Mouse (Mus musculus) gastrocnemius, adult 2 months (tissue): ENCODE results near the gene Mms19. TPM values are rescaled to one million over a fixed set of nuclear protein-coding genes. Genes with fewer than 3 reads are reported as not detected.

Experiments
- DNase-seq: peaks from one replicate; pipeline ENCODE4 v3.0.0; 2022
- H3K27ac ChIP-seq: fragments of 200-600 bp; 2 replicates; pipeline ENCODE4 v1.8.1; 2022; ENCODE audit warnings: mild to moderate bottlenecking
- H3K4me3 ChIP-seq: fragments of 200-600 bp; 2 replicates; pipeline ENCODE4 v1.8.1; 2022; ENCODE audit warnings: mild to moderate bottlenecking, moderate library complexity
- CTCF ChIP-seq: fragments of 200-600 bp; IDR thresholded peaks from 2 replicates; pipeline ENCODE4 v1.8.1; 2022; ENCODE audit warnings: antibody characterized with exemption, mild to moderate bottlenecking, moderate library complexity
- intact Hi-C: fragments of 180-260 bp; cut with DNase I; formaldehyde crosslinking; loops from one replicate; pipeline ENCODE4 v1.15.1; 2025
- total RNA-seq, 2 experiments: library from RNA; stranded (reverse); gene quantifications; 2 replicates each; pipeline ENCODE4 v1.2.3; 2021

Mms19 gene
- total RNA-seq, 2 experiments from 2014 or later, result 8.8 to 10.5 TPM

DNA sequence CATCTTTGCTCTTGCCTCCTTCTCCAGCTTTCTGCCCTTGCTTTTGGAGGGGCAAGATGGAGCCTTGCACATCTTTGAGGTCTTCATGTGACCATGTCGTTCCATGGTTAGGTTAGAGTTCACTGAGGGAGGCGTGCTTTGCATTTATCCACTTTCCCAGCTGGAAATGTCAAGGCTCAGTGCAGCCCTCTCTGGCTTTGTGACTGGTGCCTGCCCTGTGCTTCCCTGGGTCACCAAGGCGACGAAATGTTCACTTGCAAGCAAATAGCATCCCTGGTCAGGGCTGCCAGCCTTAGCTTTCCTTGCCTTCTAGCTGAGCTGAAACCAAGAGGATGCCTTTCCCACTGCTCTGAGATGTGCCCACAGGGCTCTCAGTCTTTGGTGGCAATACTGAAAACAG is 29.5 kb upstream of the Mms19 start:
- Histone ChIP-seq H3K27ac (no peak overlapping the region), H3K4me3 (no peak overlapping the region)
- no peak for TF ChIP-seq CTCF
- intact Hi-C loops, result no loop called here
- DNase-seq, result no peak

DNA sequence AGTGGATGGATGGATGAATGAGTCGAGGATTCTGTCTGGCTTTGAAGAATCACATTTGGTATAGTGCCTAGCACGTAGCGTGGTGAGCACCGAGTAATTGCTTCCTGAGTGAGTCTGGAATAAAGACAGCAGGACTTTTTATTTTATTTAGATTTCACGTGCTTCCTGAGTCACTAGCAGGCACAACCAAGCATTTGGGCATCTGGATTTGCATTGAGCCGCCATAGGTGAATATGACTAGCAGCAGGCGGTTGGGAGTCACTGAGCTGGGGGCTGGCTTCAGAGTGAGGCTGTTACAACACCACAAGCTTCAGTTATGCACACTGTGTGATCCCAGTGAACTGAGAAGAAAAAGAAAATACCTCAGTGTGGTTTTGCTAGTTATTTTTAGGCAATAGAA is 28.1 kb upstream of the Mms19 start:
- intact Hi-C loops, result no loop called here
- DNase-seq, result no peak
- Histone ChIP-seq H3K27ac (no peak overlapping the region), H3K4me3 (no peak overlapping the region)
- TF ChIP-seq CTCF, result no peak

DNA sequence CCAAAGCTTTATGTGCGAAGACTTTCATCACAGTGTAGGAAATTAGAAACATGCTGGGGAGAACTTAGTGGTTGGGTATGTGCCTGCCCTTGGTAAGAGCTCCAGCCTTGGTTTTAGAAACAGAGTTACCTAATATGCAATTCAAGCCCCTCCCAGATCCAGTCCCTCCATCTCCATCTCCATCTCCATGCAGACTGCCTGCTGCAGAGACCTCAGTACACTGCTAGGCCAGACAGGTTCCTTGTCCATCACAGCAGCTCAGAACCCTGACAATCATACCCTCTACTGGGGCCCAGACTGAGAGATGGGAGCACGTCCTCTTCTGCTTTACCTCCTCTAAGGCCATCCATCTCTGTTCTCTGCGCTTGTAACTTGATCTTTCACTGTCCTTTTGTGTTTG is 27.6 kb upstream of the Mms19 start:
- TF ChIP-seq CTCF, result no peak
- no peak for DNase-seq
- H3K27ac ChIP-seq, result 0 out of 2 replicates have a peak overlapping the region, but pooled peaks have one; percentile 20
- H3K4me3 ChIP-seq, result no peak overlapping the region
- intact Hi-C loops, result no loop called here

DNA sequence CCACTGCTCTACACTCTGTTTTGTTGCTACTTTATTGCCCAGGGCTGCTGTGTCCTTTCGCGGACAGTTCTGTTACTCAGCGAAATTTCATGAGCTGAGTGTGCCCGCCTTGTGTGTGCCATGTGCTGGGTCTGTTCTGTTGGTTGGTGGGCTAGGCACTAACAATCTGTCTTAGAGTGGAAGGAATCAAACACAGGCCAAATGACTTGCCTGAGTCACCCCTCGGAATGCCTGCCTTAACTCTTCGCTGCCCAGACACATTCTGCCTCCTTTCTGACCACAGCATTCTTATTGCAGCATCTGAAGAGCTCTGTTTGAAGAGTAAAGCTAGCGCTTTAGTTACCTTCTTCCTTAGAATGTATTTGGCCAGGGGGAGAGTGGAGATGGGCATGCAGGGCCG is 25.6 kb upstream of the Mms19 start:
- intact Hi-C loops, result no loop called here
- TF ChIP-seq CTCF, result no peak
- no peak for DNase-seq

DNA sequence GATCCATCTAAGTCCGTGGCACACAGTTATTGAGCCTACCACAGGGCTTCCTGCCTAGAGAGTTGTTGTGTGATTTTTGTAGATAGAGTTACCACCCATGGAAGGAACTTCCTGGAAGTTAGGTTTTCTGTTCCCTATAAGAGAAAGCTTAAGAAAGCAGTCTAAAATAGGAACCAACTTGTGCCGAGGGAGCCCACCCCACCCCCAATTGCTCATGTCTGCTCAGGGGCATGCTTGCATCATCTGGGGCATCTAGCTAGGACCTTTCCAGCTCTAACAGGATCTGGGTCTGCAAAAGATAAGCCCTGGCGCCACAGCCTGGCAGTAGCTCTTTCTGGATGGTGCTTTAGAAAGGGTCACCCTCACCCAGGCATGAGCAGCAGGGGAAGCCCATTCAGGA is 24.7 kb upstream of the Mms19 start:
- peak overlapping the region; percentile 46 for H3K27ac ChIP-seq
- intact Hi-C loops, result no loop called here
- no peak for TF ChIP-seq CTCF
- DNase-seq, result no peak
- no peak overlapping the region for H3K4me3 ChIP-seq

More for the DNA sequence above, 25.6 kb upstream of the Mms19 start:
- Histone ChIP-seq H3K4me3 (no peak overlapping the region), H3K27ac (no peak overlapping the region)

DNA sequence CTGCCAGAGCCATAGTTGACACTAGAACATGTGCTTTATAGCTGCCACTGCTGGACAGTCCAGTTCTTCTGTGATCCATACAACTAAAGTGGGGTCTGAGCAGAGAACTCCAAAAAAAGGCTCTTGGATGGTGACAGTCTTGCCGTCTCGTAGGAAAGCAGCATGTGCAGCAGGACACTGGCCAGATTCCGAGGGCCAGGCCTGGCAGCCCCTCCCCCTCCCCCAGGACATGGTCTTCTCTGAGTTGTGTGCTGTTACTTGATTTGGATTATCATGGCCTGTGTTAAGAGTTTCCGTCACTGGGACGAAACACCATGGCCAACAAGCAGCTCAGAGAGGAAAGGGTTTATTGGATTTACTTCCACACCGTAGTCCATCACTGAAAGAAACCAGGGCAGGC is 23.3 kb upstream of the Mms19 start:
- intact Hi-C loops, result no loop called here
- TF ChIP-seq CTCF, result no peak
- Histone ChIP-seq H3K4me3 (no peak overlapping the region), H3K27ac (no peak overlapping the region)
- DNase-seq, result no peak

DNA sequence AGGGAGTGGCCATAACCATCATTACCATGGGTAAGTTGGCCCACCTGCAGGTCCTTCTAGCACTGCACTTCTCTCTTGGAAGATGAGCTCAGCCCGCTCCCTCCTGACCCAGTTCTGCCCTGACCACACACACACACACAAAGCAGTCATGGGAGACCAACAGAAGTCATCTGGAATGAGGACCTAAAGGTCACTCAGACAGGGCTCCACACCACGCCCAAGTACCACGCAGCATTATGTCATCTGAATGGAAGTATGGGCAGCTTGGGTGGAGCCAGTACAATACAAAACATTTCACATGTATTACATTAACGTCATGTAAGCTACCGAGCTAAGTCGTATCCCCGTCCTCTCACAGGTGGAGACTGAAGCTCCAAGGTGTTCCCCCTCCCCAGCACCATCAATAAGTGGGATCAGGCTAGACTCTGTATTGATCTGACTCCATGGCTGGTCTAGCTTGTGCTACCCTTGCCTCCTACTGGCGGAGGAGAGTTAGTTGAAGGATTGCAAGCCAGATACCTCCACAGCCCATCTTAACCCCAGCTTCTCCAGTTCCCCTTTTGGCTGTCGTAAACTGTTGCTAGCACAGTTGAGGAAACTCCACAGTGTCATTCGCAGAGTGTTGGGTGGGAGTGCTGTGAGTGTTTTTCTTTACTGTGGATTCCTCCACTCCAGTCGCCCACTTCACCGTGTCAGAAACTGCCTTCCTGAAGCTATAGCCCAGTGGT is 20.5 kb upstream of the Mms19 start:
- peak overlapping the region; percentile 82 for H3K27ac ChIP-seq
- intact Hi-C loops, result no loop called here
- no peak for DNase-seq
- no peak overlapping the region for H3K4me3 ChIP-seq
- TF ChIP-seq CTCF, result no peak

DNA sequence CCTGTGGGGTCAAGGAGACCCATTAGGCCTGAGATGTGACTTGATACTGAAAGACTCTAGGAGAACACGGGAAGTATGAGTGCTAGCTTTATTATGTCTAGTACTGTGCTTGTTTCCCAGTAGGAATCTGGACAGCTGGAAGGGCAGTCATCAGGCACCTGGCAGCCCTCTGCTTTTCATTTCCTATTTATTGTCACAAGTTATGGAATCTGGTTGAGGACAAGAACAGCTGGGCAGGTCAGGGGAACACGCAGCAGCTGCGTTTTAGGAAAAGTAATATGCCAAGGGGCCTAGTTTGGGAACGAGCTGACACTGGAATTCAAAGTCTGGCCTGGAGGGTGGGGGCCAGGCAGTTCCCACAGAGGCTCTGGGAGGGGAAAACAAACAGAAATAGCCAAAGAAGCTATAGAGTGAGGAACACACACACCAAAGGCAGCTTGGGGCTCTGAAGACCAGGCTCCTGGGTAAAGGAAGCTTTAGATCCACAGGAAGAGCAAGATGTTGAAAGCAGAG is 19.5 kb upstream of the Mms19 start:
- Histone ChIP-seq H3K27ac (peak overlapping the region; percentile 82), H3K4me3 (no peak overlapping the region)
- no peak for TF ChIP-seq CTCF
- intact Hi-C loops, result no loop called here
- no peak for DNase-seq

DNA sequence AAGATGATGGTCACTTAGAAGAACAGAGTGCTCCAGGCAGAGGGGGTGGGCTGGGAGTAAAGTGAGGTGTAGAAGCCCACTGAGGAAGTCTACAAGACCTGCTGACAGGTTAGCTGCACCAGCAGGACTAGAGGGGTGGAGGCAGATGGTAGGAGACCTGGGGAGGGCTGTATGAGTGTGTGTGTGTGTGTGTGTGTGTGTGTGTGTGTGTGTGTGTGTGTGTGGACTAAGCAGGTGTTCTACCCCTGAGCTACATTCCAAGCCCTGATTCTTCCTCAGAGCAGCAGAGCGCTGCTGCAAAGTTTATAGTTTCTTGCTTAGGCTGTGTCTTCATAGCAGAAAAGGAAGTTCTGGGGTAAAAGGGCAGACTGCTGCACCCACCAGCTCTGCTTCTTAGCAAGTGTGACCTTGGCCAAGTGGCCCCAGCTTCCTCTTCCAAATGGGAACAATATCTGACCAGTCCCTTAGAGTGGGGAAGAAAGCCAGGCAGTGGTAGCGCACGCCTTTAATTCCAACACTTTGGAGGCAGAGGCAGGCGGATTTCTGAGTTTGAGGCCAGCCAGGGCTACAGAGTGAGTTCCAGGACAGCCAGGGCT is 18.8 kb upstream of the Mms19 start:
- TF ChIP-seq CTCF, result no peak

DNA sequence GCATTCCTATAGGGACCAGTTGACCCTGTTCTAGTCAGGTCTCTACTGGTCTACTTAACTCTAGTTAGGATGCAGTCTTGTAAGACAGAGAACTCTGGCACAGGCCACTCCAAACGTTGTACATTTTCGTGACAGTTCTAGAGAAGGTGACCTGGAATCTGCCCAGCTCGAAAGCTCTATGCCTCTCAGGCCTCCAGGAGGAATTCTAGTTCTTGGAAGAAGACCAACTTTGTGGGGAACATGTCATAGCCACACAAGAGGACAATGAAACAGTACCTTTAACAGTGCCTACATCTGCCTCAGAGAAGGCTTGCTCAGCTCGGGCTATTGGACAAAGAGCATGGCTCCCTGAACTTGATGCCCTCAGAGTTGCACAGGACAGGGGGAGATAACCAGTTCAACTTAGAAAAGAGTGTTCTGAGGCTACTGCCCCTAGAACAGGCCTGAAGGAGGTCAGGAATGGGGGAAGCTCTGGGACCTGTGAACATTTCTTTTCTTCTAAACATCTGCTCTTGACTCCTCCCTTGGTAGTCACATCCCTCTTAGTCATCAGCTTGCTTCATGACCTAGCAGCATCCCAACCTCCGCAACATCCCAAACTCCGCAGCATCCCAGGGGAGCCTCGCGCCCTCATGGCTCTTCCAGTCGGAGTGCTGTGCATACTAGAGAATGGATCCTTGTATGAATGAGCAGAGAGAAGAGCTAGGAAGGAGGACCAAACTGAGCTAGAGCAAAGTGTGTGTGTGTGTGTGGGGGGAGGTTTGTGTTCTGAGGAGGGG is 18.0 kb upstream of the Mms19 start:
- intact Hi-C loops, result no loop called here
- peak overlapping the region; percentile 62 for H3K27ac ChIP-seq
- H3K4me3 ChIP-seq, result no peak overlapping the region
- TF ChIP-seq CTCF, result no peak
- DNase-seq, result no peak

More for the DNA sequence above, 18.8 kb upstream of the Mms19 start:
- DNase-seq, result no peak
- Histone ChIP-seq H3K27ac (peak overlapping the region; percentile 82), H3K4me3 (no peak overlapping the region)
- intact Hi-C loops, result no loop called here

DNA sequence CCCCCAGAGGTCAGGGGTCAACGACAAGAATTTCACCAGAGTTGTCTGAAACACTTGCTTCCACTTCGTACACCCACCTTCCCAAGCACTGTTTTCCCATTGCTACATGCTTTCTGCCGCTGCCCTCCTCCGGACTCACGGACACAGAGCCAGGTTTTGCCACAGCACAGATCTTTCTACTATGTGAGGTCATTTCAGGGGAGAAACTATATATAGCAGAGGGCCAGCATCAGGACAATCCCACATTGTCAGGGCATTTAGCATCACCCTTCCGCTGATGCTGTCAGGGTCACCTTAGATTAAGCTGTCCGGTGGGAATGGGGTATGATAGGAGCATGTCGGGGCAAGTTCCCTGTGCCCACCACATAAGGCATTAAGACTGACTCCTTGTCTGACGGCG is 16.1 kb upstream of the Mms19 start:
- Histone ChIP-seq H3K4me3 (no peak overlapping the region), H3K27ac (no peak overlapping the region)
- TF ChIP-seq CTCF, result no peak
- no peak for DNase-seq
- intact Hi-C loops, result no loop called here

DNA sequence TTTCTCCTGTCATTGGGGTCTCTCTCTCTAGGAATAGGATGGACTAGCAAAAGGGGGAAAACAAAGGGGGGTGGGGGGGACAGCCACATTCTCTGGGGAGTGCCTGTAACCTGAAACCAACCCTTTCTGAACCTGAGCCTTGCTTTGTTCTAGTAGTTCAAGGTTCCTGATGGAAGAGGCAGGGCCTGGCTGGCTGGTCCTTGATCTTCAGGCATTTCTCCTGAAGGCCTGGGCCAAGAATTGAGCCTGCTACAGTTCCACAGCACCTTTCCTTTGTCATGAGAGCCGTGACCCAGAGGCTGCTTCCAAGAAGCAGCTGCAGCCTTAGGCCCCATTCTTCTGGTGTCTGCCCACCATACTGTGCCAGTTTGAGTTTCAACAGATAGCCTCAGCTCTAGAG is 14.5 kb upstream of the Mms19 start:
- no peak for TF ChIP-seq CTCF
- no peak for DNase-seq
- intact Hi-C loops, result no loop called here
- H3K4me3 ChIP-seq, result no peak overlapping the region
- H3K27ac ChIP-seq, result no peak overlapping the region

DNA sequence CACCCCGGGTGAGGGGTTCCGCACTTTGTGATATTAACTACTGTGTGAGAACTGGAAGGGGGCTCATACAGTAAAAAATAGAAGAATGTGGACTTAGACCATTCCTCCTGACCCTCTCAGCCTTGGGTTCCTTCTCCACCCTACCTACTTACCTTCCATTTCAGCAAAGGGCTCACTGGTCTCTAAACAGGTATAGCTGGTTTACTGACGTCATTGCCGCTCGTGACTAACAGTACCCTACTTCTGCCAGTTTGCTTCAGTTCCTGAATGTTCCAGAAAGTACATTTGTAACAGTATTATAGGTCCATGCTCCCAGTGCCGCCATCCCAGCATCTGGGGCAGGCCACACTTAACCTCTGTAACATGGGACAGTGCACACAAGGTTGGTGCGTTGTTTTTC is 13.1 kb upstream of the Mms19 start:
- H3K27ac ChIP-seq, result peak overlapping the region; percentile 50; the same call in 1 of the 2 replicates
- intact Hi-C loops, result no loop called here
- no peak for DNase-seq
- no peak for TF ChIP-seq CTCF
- no peak overlapping the region; the same call in 1 of the 2 replicates for H3K4me3 ChIP-seq
